Mouse (Mus musculus) olfactory bulb, adult 2 months (tissue): ENCODE measurements around the gene Arhgap45. TPM values are rescaled to one million over a fixed set of nuclear protein-coding genes. Genes with fewer than 3 reads are reported as not detected.

ENCODE experiments used
- H3K27ac ChIP-seq: fragments of 200-500 bp; 2 replicates; pipeline ENCODE4 v1.5.1; 2012; ENCODE audit warnings: low read depth, low read length; ENCODE audit not compliant: insufficient read depth
- H3K4me1 ChIP-seq: fragments of 200-500 bp; 2 replicates; pipeline ENCODE4 v1.6.1; 2012; ENCODE audit warnings: low read length; ENCODE audit not compliant: control insufficient read depth, insufficient read depth
- H3K4me3 ChIP-seq: fragments of 200-500 bp; 2 replicates; pipeline ENCODE4 v1.5.1; 2012; ENCODE audit warnings: mild to moderate bottlenecking, low read depth, low read length, moderate library complexity; ENCODE audit not compliant: insufficient read depth
- CTCF ChIP-seq: fragments of 200-500 bp; IDR thresholded peaks from 2 replicates; pipeline ENCODE4 v1.5.1; 2012; ENCODE audit warnings: low read depth, mild to moderate bottlenecking, low read length, moderate library complexity; ENCODE audit not compliant: insufficient read depth
- POLR2A ChIP-seq: fragments of 200-500 bp; IDR thresholded peaks from 2 replicates; pipeline ENCODE4 v1.6.1; 2012; ENCODE audit warnings: mild to moderate bottlenecking, low read depth, low read length, moderate library complexity; ENCODE audit not compliant: insufficient read depth
- WGBS: fragments of 180-500 bp; shearing (Covaris S2); methylation state at CpG from one replicate; pipeline ENCODE4 v1.1.7; 2018; 5-methylcytosine and 5-hydroxymethylcytosine counted together
- polyA plus RNA-seq: library from polyadenylated mRNA; stranded (reverse); fragments of >200 nt; gene quantifications from 2 replicates; pipeline ENCODE4 v1.2.4, GENCODE M21; 2012; ENCODE audit warnings: low replicate concordance; ENCODE audit not compliant: missing spikeins, insufficient read depth, insufficient read length

Gene Arhgap45
- polyA plus RNA-seq, 1 experiment: 203 TPM

GRCm38 (mm10) chr10:80003374-80004232, 12.8 kb upstream of the Arhgap45 start:
- Histone ChIP-seq H3K4me1 (peaks cover 15% of the 10 kb centered on the region), H3K27ac (no peak overlapping the region), H3K4me3 (no peak overlapping the region)
- TF ChIP-seq CTCF: no peak
- TF ChIP-seq POLR2A: no peak
- WGBS: 67% methylated on average over 9 of the region's 9 CpGs

DNA sequence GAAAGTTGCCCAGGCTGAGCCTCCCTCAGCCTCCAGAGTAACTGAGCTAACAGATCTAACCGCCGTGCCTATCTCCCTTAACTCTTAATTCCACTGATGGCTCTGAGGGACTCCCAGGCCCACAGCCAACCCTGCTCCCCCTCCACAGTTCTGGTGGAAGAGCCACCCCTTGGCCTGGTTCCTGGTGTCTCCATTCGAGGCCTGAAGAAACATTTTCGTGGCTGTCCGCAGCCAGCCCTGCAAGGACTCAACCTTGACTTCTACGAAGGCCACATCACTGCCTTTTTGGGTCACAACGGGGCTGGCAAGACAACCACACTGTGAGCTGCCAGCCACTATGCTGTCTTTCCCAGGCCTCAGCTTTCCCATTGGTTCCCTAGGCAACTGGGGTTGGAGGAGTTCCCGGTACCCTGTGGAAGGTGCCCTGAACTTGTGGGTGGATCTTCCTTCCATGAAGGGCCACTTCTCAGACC, 12.2 kb upstream of the Arhgap45 start:
- no peak overlapping the region for H3K27ac ChIP-seq
- peaks cover 15% of the 10 kb centered on the region for H3K4me1 ChIP-seq
- H3K4me3 ChIP-seq: no peak overlapping the region
- WGBS: 48% methylated on average over 8 of the region's 8 CpGs
- TF ChIP-seq CTCF (no peak), POLR2A (no peak)

GRCm38 (mm10) chr10:80011740-80012139, 4.7 kb upstream of the Arhgap45 start:
- Histone ChIP-seq H3K4me1 (no peaks in the 10 kb centered on the region), H3K4me3 (no peak overlapping the region), H3K27ac (no peak overlapping the region)
- no peak for TF ChIP-seq POLR2A
- TF ChIP-seq CTCF: no peak
- 92% methylated on average over 6 of the region's 6 CpGs for WGBS

GRCm38 (mm10) chr10:80013609-80014008, 2.8 kb upstream of the Arhgap45 start:
- TF ChIP-seq CTCF (no peak), POLR2A (no peak)
- WGBS: 56% methylated on average over 25 of the region's 25 CpGs
- no peaks in the 10 kb centered on the region for H3K4me1 ChIP-seq
- H3K4me3 ChIP-seq: no peak overlapping the region
- H3K27ac ChIP-seq: no peak overlapping the region

- H3K27ac ChIP-seq: no peak overlapping the region
- H3K4me3 ChIP-seq: no peak overlapping the region
- WGBS: 50% methylated on average over 28 of the region's 28 CpGs
- TF ChIP-seq POLR2A: no peak
- TF ChIP-seq CTCF: no peak
- no peaks in the 10 kb centered on the region for H3K4me1 ChIP-seq
These were observed 1.8 kb upstream of the Arhgap45 start for GRCm38 (mm10) chr10:80014484-80015290.

DNA sequence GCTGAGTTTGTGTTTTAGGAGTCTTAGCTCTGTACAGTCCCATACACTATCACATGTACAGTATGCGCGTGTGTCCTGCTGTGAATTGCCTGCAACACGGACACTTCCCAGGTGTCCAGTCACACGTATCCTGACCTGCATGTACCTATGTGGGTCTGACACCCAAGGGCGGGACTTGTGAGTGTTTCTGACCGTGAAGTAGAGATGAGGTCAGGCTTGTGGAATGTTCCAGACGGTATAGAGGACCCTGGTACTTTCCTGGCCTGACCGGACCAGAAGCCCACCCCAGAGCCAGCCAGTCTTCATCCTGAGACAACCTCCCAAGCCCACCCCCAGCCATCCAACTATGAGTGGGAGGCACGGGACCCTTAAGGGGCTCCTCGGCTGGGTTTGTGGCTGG, 870 bp upstream of the Arhgap45 start:
- no peak for TF ChIP-seq CTCF
- no peak for TF ChIP-seq POLR2A
- Histone ChIP-seq H3K4me3 (no peak overlapping the region), H3K4me1 (peaks cover 3% of the 10 kb centered on the region), H3K27ac (no peak overlapping the region)
- 78% methylated on average over 10 of the region's 10 CpGs for WGBS

DNA sequence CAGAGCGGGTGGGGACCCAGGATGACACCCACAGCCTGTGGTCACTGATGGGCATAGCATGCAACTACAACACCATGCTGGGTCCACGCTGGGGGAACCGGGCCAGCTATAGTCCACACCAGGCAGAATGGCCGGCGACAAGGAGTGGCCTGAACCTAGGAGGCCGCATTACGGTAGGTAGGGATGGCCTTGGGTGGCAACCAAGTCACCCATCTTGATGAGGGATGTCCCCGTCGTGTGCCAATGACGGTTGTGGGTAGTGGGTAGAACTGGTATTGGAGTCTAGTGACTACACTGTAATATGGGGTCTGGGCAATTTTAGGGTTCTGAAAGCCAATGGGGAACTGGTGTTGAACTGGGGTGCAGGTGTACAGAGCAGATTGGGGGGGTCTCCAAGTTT, 478 bp downstream of the Arhgap45 start:
- TF ChIP-seq CTCF: no peak
- TF ChIP-seq POLR2A: no peak
- WGBS: 93% methylated on average over 10 of the region's 10 CpGs
- Histone ChIP-seq H3K27ac (0 out of 2 replicates have a peak overlapping the region, but pooled peaks have one; percentile 18), H3K4me1 (peaks cover 3% of the 10 kb centered on the region), H3K4me3 (peak overlapping the region; percentile 0)

GRCm38 (mm10) chr10:80017361-80017760, 908 bp downstream of the Arhgap45 start:
- WGBS: 85% methylated on average over 3 of the region's 3 CpGs
- peak overlapping the region; percentile 0; the same call in 1 of the 2 replicates for H3K4me3 ChIP-seq
- TF ChIP-seq POLR2A: no peak
- no peak for TF ChIP-seq CTCF
- H3K4me1 ChIP-seq: peaks cover 3% of the 10 kb centered on the region
- 0 out of 2 replicates have a peak overlapping the region, but pooled peaks have one; percentile 18 for H3K27ac ChIP-seq

- TF ChIP-seq CTCF (no peak), POLR2A (no peak)
- peaks cover 3% of the 10 kb centered on the region for H3K4me1 ChIP-seq
- 83% methylated on average over 14 of the region's 14 CpGs for WGBS
- H3K4me3 ChIP-seq: no peak overlapping the region
- no peak overlapping the region for H3K27ac ChIP-seq
These were observed 1.3 kb downstream of the Arhgap45 start for GRCm38 (mm10) chr10:80017771-80018170.
